Mouse (Mus musculus): ENCODE data around the gene Emid1.

- 0 out of 2 replicates have a peak, but pooled peaks have one; percentile 1 for TF ChIP-seq POLR2A (IDR thresholded peaks at IDR 0.05; ENCODE audit: borderline replicate concordance, control insufficient read depth, low read depth, low read length)
- TF ChIP-seq CTCF (IDR thresholded peaks at IDR 0.05; ENCODE audit: control insufficient read depth, insufficient read depth, low read length), result peak; percentile 58; the same call in 1 of the 2 replicates
Measured at GRCm38 (mm10) chr11:5065056-5065821, 86.8 kb downstream of the Emid1 start, which contains the start of gene Gas2l1.
